In genomic region chr5:87622681-87623080, GRCm38 (mm10) we compare ENCODE assay signal across 33 mouse cellular contexts. TPM values are rescaled to one million over a fixed set of nuclear protein-coding genes. Genes with fewer than 3 reads are reported as not detected.
DNase-seq lines count a peak whose midpoint lies in the region; ATAC-seq and TF ChIP-seq lines count a peak whose summit lies in the region.
"Had no signal": no experiment of that assay in that cellular context is flagged by ENCODE, and none has a peak within 500 bp of the region (broad histone marks: within the 10 kb centered on the region; RNA-seq: fewer than 3 reads in every experiment).

No protein-coding gene starts in this region.

- H3K4me3 ChIP-seq in embryonic facial prominence, embryonic 14.5 days (ENCODE audit: low read depth, low read length): no peak overlapping the region
- no peak overlapping the region for H3K4me3 ChIP-seq in embryonic facial prominence, embryonic 10.5 days
- no peak overlapping the region for H3K4me3 ChIP-seq in midbrain, postnatal 0 days (ENCODE audit: low read depth, low read length)
- no peak overlapping the region for H3K4me3 ChIP-seq in midbrain, embryonic 14.5 days (replicated peaks; ENCODE audit: low read depth, low read length)
- H3K4me3 ChIP-seq: gastrocnemius, adult 2 months; heart, embryonic 15.5 days; hindbrain, embryonic 13.5 days; layer of hippocampus, adult 2 months; limb, embryonic 13.5 days; midbrain, embryonic 10.5 days had no signal

- peak; percentile 41 for DNase-seq in embryonic facial prominence, embryonic 14.5 days (ENCODE audit: low spot score)
- DNase-seq in embryonic facial prominence, embryonic 10.5 days (ENCODE audit: low spot score): no peak
- DNase-seq in midbrain, postnatal 0 days (ENCODE audit: low spot score): peak; percentile 0
- no peak for DNase-seq in midbrain, embryonic 14.5 days
- peak; percentile 6 for DNase-seq in NIH3T3 (ENCODE audit: low read depth)
- DNase-seq in retina, postnatal 1 day: no peak
- DNase-seq in ovary, postnatal 14 days (ENCODE audit: low spot score): no peak
- no peak for DNase-seq in left cerebral cortex, postnatal 4 days
- DNase-seq: cerebellum, adult 11 months; cerebellum, adult 9-11 months; gastrocnemius, adult 2 months; heart, postnatal 36 days; kidney, adult 11 months; kidney, postnatal 14 days; layer of hippocampus, postnatal 36 days; lung, embryonic 14.5 days; right cerebral cortex, postnatal 25 days; spleen, adult 18-20 months had no signal

- no peaks in the 10 kb centered on the region for H3K27me3 ChIP-seq in embryonic facial prominence, embryonic 14.5 days (replicated peaks; ENCODE audit: control insufficient read depth, insufficient read depth, low read length)
- no peaks in the 10 kb centered on the region for H3K27me3 ChIP-seq in embryonic facial prominence, embryonic 10.5 days (replicated peaks; ENCODE audit: low read depth, poor library complexity, severe bottlenecking)
- H3K27me3 ChIP-seq in midbrain, postnatal 0 days (ENCODE audit: insufficient read depth, low read length): no peaks in the 10 kb centered on the region
- H3K27me3 ChIP-seq in midbrain, embryonic 14.5 days (ENCODE audit: control insufficient read depth, insufficient read depth, low read length): no peaks in the 10 kb centered on the region
- H3K27me3 ChIP-seq: heart, embryonic 15.5 days; hindbrain, embryonic 13.5 days; limb, embryonic 13.5 days had no signal

- no peak overlapping the region for H3K4me2 ChIP-seq in embryonic facial prominence, embryonic 14.5 days (ENCODE audit: low read depth, low read length)
- no peak overlapping the region for H3K4me2 ChIP-seq in midbrain, postnatal 0 days (ENCODE audit: low read depth, low read length, poor library complexity, severe bottlenecking)
- H3K4me2 ChIP-seq in midbrain, embryonic 14.5 days (ENCODE audit: low read length): no peak overlapping the region
- H3K4me2 ChIP-seq: heart, embryonic 15.5 days; hindbrain, embryonic 13.5 days; limb, embryonic 13.5 days; lung, embryonic 14.5 days had no signal

- no peaks in the 10 kb centered on the region for H3K9me3 ChIP-seq in embryonic facial prominence, embryonic 14.5 days (ENCODE audit: control insufficient read depth, low read length)
- no peaks in the 10 kb centered on the region for H3K9me3 ChIP-seq in embryonic facial prominence, embryonic 10.5 days
- H3K9me3 ChIP-seq in midbrain, postnatal 0 days (ENCODE audit: low read length): no peaks in the 10 kb centered on the region
- H3K9me3 ChIP-seq in midbrain, embryonic 14.5 days (ENCODE audit: control insufficient read depth, low read length): no peaks in the 10 kb centered on the region
- H3K9me3 ChIP-seq: heart, embryonic 15.5 days; hindbrain, embryonic 13.5 days; limb, embryonic 13.5 days; midbrain, embryonic 10.5 days had no signal

- no peak overlapping the region for H3K9ac ChIP-seq in embryonic facial prominence, embryonic 14.5 days (ENCODE audit: low read depth, low read length)
- H3K9ac ChIP-seq in midbrain, postnatal 0 days (replicated peaks; ENCODE audit: low read length, poor library complexity, severe bottlenecking): no peak overlapping the region
- H3K9ac ChIP-seq in midbrain, embryonic 14.5 days (replicated peaks; ENCODE audit: low read length): no peak overlapping the region
- H3K9ac ChIP-seq: heart, embryonic 15.5 days; hindbrain, embryonic 13.5 days; limb, embryonic 13.5 days; liver, embryonic 14.5 days; lung, embryonic 14.5 days had no signal

- H3K4me1 ChIP-seq in embryonic facial prominence, embryonic 14.5 days (ENCODE audit: control insufficient read depth, insufficient read depth, low read length): no peaks in the 10 kb centered on the region
- H3K4me1 ChIP-seq in embryonic facial prominence, embryonic 10.5 days: no peaks in the 10 kb centered on the region
- H3K4me1 ChIP-seq in midbrain, postnatal 0 days (ENCODE audit: insufficient read depth, low read length): no peaks in the 10 kb centered on the region
- H3K4me1 ChIP-seq in midbrain, embryonic 14.5 days (ENCODE audit: control insufficient read depth, insufficient read depth, low read length): no peaks in the 10 kb centered on the region
- H3K4me1 ChIP-seq: heart, embryonic 15.5 days; hindbrain, embryonic 13.5 days; limb, embryonic 13.5 days; midbrain, embryonic 10.5 days had no signal

- TF ChIP-seq CTCF in midbrain, postnatal 0 days (IDR thresholded peaks at IDR 0.05): no peak

- no peak overlapping the region for H3K27ac ChIP-seq in embryonic facial prominence, embryonic 14.5 days (replicated peaks; ENCODE audit: low read depth, low read length)
- no peak overlapping the region for H3K27ac ChIP-seq in embryonic facial prominence, embryonic 10.5 days (replicated peaks)
- H3K27ac ChIP-seq in midbrain, postnatal 0 days (ENCODE audit: low read depth, low read length): no peak overlapping the region
- no peak overlapping the region for H3K27ac ChIP-seq in midbrain, embryonic 14.5 days (replicated peaks; ENCODE audit: low read depth, low read length)
- H3K27ac ChIP-seq: gastrocnemius, adult 2 months; heart, embryonic 15.5 days; hindbrain, embryonic 13.5 days; layer of hippocampus, adult 2 months; limb, embryonic 13.5 days; liver, embryonic 14.5 days; midbrain, embryonic 10.5 days had no signal

- intact Hi-C loops in left cerebral cortex, postnatal 4 days (cut with DNase I): no loop called here

- ATAC-seq in embryonic facial prominence, embryonic 14.5 days (ENCODE audit: low read depth): no peak
- ATAC-seq in midbrain, postnatal 0 days (ENCODE audit: low FRiP score): no peak
- ATAC-seq in midbrain, embryonic 14.5 days (ENCODE audit: low FRiP score, low TSS enrichment): no peak
- ATAC-seq: forebrain, embryonic 14.5 days had no signal

- H3K36me3 ChIP-seq in embryonic facial prominence, embryonic 14.5 days (ENCODE audit: control insufficient read depth, insufficient read depth, low read length): no peaks in the 10 kb centered on the region
- no peaks in the 10 kb centered on the region for H3K36me3 ChIP-seq in embryonic facial prominence, embryonic 10.5 days (replicated peaks)
- no peaks in the 10 kb centered on the region for H3K36me3 ChIP-seq in midbrain, postnatal 0 days (ENCODE audit: insufficient read depth, low read length)
- H3K36me3 ChIP-seq in midbrain, embryonic 14.5 days (ENCODE audit: control insufficient read depth, insufficient read depth, low read length): no peaks in the 10 kb centered on the region
- H3K36me3 ChIP-seq: heart, embryonic 15.5 days; hindbrain, embryonic 13.5 days; limb, embryonic 13.5 days; midbrain, embryonic 10.5 days had no signal

RNA-seq across cellular contexts. Expression of gene Sult1e1, which starts 31.3 kb away (rescaled TPM):
- 7.6 and 8.2 TPM in 2 replicates for polyA plus RNA-seq in embryonic facial prominence, embryonic 14.5 days (2014; fragmentation: Nextera tagmentation; extraction: Ambion mirVana)
- 0.28 and 1.1 TPM in 2 replicates for polyA plus RNA-seq in embryonic facial prominence, embryonic 10.5 days (2016; fragmentation: Nextera tagmentation; extraction: Ambion mirVana)
- not detected in 2 replicates for total RNA-seq in midbrain, postnatal 0 days (2014; rRNA removed)
- 0.16 TPM in 1 of 2 replicates, not detected in the other for polyA plus RNA-seq in midbrain, postnatal 0 days (2015; fragmentation: Nextera tagmentation; extraction: Ambion mirVana)
- polyA plus RNA-seq in midbrain, embryonic 14.5 days (2014; fragmentation: Nextera tagmentation; extraction: Ambion mirVana): not detected in 2 replicates
- not detected for total RNA-seq in left cerebral cortex, postnatal 4 days (2021)
- total RNA-seq: common myeloid progenitor, adult 5-6 weeks; gastrocnemius, postnatal 4 days; layer of hippocampus, adult 2 months; layer of hippocampus, postnatal 36 days; left cerebral cortex, postnatal 14 days; neutrophil, adult 5-6 weeks had no signal
- polyA plus RNA-seq: forebrain, embryonic 14.5 days; frontal cortex, adult 2 months; heart, embryonic 15.5 days; hindbrain, embryonic 13.5 days; liver, embryonic 14.5 days; lung, embryonic 14.5 days had no signal

RNA-seq across cellular contexts. Expression of gene Csn1s1, which starts 43.3 kb away (rescaled TPM):
- polyA plus RNA-seq in embryonic facial prominence, embryonic 14.5 days (2014; fragmentation: Nextera tagmentation; extraction: Ambion mirVana): 0.25 TPM in 1 of 2 replicates, not detected in the other
- not detected in 2 replicates for polyA plus RNA-seq in embryonic facial prominence, embryonic 10.5 days (2016; fragmentation: Nextera tagmentation; extraction: Ambion mirVana)
- total RNA-seq in midbrain, postnatal 0 days (2014; rRNA removed): 1.8 TPM in 1 of 2 replicates, not detected in the other
- 0.39 and 0.47 TPM in 2 replicates for polyA plus RNA-seq in midbrain, postnatal 0 days (2015; fragmentation: Nextera tagmentation; extraction: Ambion mirVana)
- not detected in 2 replicates for polyA plus RNA-seq in midbrain, embryonic 14.5 days (2014; fragmentation: Nextera tagmentation; extraction: Ambion mirVana)
- total RNA-seq in left cerebral cortex, postnatal 4 days (2021): not detected
- total RNA-seq: adrenal gland, postnatal 36 days; common myeloid progenitor, adult 5-6 weeks; gastrocnemius, adult 2 months; gastrocnemius, postnatal 4 days; heart, adult 8-10 months; heart, postnatal 36 days; layer of hippocampus, adult 2 months; layer of hippocampus, postnatal 36 days; left cerebral cortex, postnatal 14 days; neutrophil, adult 5-6 weeks had no signal
- polyA plus RNA-seq: forebrain, embryonic 14.5 days; frontal cortex, adult 2 months; heart, embryonic 15.5 days; hindbrain, embryonic 13.5 days; limb, embryonic 13.5 days; liver, embryonic 14.5 days; lung, embryonic 14.5 days; midbrain, embryonic 10.5 days had no signal

RNA-seq across cellular contexts. Expression of gene Sult1d1, which starts 53.9 kb away (rescaled TPM):
- polyA plus RNA-seq in embryonic facial prominence, embryonic 14.5 days (2014; fragmentation: Nextera tagmentation; extraction: Ambion mirVana): 1.0 and 2.3 TPM in 2 replicates
- polyA plus RNA-seq in embryonic facial prominence, embryonic 10.5 days (2016; fragmentation: Nextera tagmentation; extraction: Ambion mirVana): not detected in 2 replicates
- total RNA-seq in midbrain, postnatal 0 days (2014; rRNA removed): not detected in 2 replicates
- polyA plus RNA-seq in midbrain, postnatal 0 days (2015; fragmentation: Nextera tagmentation; extraction: Ambion mirVana): 0.10 TPM in 1 of 2 replicates, not detected in the other
- not detected in 2 replicates for polyA plus RNA-seq in midbrain, embryonic 14.5 days (2014; fragmentation: Nextera tagmentation; extraction: Ambion mirVana)
- total RNA-seq in left cerebral cortex, postnatal 4 days (2021): not detected
- total RNA-seq: adrenal gland, postnatal 36 days; common myeloid progenitor, adult 5-6 weeks; gastrocnemius, adult 2 months; heart, postnatal 36 days; layer of hippocampus, adult 2 months; layer of hippocampus, postnatal 36 days; left cerebral cortex, postnatal 14 days; neutrophil, adult 5-6 weeks had no signal
- polyA plus RNA-seq: forebrain, embryonic 14.5 days; heart, embryonic 15.5 days; hindbrain, embryonic 13.5 days; limb, embryonic 13.5 days; lung, embryonic 14.5 days; midbrain, embryonic 10.5 days; thymus, postnatal 0 days had no signal

Comparison
In these comparisons a context has a peak if more than half of its experiments do, and no peak if none do; other contexts are left out.
1. DNase-seq: peak in embryonic facial prominence, embryonic 14.5 days (single experiment), midbrain, postnatal 0 days (single experiment) and NIH3T3 (single experiment); none in embryonic facial prominence, embryonic 10.5 days (single experiment), midbrain, embryonic 14.5 days (single experiment), retina, postnatal 1 day (single experiment), ovary, postnatal 14 days (single experiment) and left cerebral cortex, postnatal 4 days (single experiment).